Mouse (Mus musculus) T-helper 2 cell (primary cell): ENCODE data around the gene Dtnbp1.

ENCODE experiments used
- in situ Hi-C: fragments of 300-600 bp; cut with MboI, MseI; formaldehyde crosslinking; loops from one replicate; pipeline ENCODE4 v1.15.1; 2025; ENCODE audit warnings: high pct_unique_total_duplicates

Gene Dtnbp1

DNA sequence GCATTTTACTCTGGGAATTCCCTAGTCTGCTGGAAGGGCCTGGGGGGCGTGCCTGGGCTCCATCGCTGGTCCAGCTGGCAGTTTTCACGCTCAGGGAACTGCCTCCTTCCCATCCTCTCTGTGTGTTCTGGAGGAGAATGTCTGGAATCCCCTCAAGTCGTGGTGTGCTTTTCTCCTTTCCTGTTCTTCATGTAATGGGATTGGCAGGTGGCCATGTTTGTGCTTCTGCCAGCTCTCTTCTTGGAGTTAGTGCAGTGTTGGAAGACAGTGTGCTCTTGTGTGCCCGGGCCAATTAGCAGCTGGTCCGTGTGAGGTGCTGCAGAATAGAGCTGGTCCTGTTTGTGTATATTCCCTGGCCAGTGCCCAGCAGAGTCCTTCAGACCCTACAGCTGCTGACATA is 94.2 kb downstream of the Dtnbp1 start:
- in situ Hi-C loops: no loop called here

DNA sequence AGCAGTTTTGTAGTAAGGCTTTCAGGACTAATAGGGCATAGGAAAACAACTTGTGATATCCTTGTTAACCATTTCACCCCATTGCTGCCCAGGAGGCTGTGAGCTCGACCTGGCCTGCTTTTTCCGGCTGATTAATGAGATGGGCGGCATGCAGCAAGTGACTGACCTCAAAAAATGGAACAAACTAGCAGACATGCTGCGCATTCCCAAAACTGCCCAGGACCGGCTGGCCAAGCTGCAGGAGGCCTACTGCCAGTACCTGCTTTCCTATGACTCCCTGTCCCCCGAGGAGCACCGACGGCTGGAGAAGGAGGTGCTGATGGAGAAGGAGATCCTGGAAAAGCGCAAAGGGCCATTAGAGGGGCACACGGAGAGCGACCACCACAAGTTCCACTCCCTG is 95.8 kb downstream of the Dtnbp1 start:
- in situ Hi-C loops: no loop called here

DNA sequence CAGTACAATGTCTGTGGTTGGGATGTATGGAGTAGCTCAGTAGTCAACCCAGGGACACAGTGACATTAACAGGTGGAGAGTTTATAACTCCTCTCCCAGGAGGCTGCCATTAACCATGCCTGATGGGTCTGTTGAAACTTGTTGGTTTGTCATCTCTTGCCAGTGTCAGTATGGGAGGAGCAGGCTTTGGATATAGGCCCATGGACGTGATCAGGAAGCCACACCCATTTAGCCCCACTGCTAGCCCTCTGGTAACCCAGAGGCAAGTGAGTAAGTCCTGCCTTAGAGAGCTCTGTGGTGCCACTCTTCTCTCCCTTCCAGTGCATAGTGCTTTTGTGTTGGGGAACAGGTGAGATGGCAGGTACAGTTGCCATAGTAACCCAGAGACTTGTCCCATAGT is 97.7 kb downstream of the Dtnbp1 start:
- in situ Hi-C loops: no loop called here

DNA sequence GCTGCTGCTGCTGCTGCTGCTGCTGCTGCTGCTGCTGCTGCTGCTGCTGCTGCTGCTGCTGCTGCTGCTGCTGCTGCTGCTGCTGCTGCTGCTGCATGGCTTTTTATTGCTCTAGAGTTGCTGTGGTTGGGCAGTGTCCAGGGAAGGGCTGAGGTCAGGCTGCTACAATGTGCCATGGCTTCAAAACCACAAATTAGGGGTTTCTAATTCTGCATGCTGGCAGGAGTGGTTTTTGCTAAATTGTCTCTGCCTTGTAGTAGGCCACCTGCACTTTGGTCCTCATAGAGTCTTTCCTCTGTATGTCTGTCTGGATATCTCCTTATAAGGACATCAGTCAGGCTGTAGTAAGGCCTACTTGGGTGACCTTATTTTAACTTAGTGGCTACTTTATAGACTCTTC is 98.5 kb downstream of the Dtnbp1 start:
- in situ Hi-C loops: no loop called here

DNA sequence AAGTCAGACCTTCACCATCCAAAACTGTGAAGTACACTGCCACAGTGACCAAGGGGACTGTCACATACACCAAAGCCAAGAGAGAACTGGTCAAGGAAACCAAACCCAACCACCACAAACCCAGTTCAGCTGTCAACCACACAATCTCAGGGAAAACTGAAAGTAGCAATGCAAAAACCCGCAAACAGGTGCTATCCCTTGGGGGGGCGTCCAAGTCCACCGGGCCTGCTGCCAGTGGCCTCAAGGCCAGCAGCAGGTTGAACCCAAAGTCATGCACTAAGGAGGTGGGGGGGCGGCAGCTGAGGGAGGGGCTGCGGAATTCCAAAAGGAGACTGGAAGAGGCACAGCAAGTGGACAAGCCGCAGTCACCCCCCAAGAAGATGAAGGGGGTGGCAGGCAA is 99.6 kb downstream of the Dtnbp1 start:
- in situ Hi-C loops: no loop called here

DNA sequence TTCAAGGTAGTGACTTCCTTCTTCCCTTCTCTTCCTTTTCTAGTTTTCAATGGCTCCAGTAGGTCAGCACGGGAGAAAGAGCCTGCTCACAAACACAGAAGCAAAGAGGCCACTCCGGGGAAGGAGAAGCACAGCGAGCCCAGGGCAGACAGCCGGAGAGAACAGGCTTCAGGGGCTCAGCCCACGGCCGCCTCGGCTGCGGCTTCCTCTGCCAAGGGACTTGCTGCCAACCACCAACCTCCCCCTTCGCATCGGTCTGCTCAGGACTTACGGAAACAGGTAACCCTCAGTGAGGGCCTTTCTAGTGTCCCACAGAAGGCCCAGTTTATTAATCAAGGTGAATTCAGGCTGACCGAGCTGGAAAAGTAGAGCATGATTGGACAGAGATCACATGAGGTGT is 105.7 kb downstream of the Dtnbp1 start:
- in situ Hi-C loops: no loop called here

- in situ Hi-C loops: no loop called here
These were observed 109.9 kb downstream of the Dtnbp1 start for GRCm38 (mm10) chr13:44891813-44892730.

GRCm38 (mm10) chr13:44890612-44891011 is 111.3 kb downstream of the Dtnbp1 start:
- in situ Hi-C loops: no loop called here

DNA sequence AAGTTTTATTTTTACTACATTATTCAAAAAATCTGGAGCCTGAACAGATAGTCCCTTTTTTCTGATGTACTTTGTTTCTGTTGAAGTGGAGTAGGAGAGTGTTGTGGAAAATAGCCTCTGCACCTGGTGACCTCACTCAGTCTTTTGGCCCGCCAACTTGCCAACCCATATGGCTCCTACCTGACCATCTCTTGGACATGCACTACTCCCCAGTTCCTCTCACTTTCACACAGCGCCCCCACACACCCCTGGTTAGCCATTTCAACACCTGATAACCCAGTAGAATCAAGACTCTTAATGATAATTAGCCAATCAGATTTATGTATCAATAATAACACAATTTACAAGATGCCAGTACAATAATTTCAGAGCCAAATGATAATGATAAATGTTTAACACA is 115.7 kb downstream of the Dtnbp1 start:
- in situ Hi-C loops: no loop called here

- in situ Hi-C loops: no loop called here
These were observed 120.9 kb downstream of the Dtnbp1 start for GRCm38 (mm10) chr13:44881001-44881400.

DNA sequence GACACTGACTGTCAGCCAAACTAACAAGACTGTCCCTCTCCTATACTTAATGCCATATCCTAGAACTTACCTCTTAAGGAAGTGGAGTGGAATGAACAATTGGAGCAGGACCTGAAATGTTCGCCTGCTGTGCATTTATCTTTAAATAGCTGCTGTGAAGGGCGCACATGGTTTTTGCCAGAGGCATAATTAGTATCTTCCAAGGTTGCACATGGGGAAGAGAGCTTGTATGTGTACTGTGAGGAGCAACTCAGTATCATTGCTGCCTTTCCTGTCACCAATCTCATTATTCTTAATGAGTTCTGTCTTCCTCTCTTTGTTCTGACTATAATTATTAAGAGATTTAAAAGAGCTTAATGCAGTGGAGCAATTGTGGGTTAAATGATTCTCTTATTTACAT is 125.1 kb downstream of the Dtnbp1 start:
- in situ Hi-C loops: no loop called here
